Mouse (Mus musculus) intestine, postnatal 0 days (tissue): ENCODE data around the gene Ttc16. TPM values are rescaled to one million over a fixed set of nuclear protein-coding genes. Genes with fewer than 3 reads are reported as not detected.
A peak's percentile ranks its signal among the peaks of the same experiment; 100 is the strongest.

Experiments
- ATAC-seq: fragments of 200-750 bp; cut with Nextera tagmentation; 2 replicates; pipeline ENCODE4 v1.8.0; 2017; ENCODE audit warnings: mild to moderate bottlenecking, moderate TSS enrichment, moderate library complexity
- H3K27ac ChIP-seq: fragments of 300-500 bp; sonication (generic); 2 replicates; pipeline ENCODE4 v1.5.1; 2014; ENCODE audit warnings: mild to moderate bottlenecking, low read depth, low read length, moderate library complexity
- H3K27me3 ChIP-seq: fragments of 300-500 bp; sonication (generic); replicated peaks from 2 replicates; pipeline ENCODE4 v1.6.1; 2014; ENCODE audit warnings: low read length, mixed read lengths; ENCODE audit not compliant: control insufficient read depth, insufficient read depth
- H3K36me3 ChIP-seq: fragments of 300-500 bp; sonication (generic); 2 replicates; pipeline ENCODE4 v1.6.1; 2014; ENCODE audit warnings: mild to moderate bottlenecking, moderate library complexity; ENCODE audit not compliant: control insufficient read depth, insufficient read depth
- H3K4me1 ChIP-seq: fragments of 300-500 bp; sonication (generic); replicated peaks from 2 replicates; pipeline ENCODE4 v1.6.1; 2014; ENCODE audit warnings: antibody characterized with exemption, low read length, mixed read lengths; ENCODE audit not compliant: control insufficient read depth, insufficient read depth
- H3K4me2 ChIP-seq: fragments of 300-500 bp; sonication (generic); replicated peaks from 2 replicates; pipeline ENCODE4 v1.6.1; 2014; ENCODE audit warnings: low read depth, mild to moderate bottlenecking, moderate library complexity
- H3K4me3 ChIP-seq: fragments of 300-500 bp; sonication (generic); 2 replicates; pipeline ENCODE4 v1.5.1; 2014; ENCODE audit warnings: low read depth, low read length
- H3K9ac ChIP-seq: fragments of 300-500 bp; sonication (generic); 2 replicates; pipeline ENCODE4 v1.6.1; 2014; ENCODE audit warnings: mild to moderate bottlenecking, low read depth, low read length
- H3K9me3 ChIP-seq: fragments of 300-500 bp; sonication (generic); 2 replicates; pipeline ENCODE4 v1.6.1; 2016; ENCODE audit warnings: mixed run types; ENCODE audit not compliant: control insufficient read depth
- CTCF ChIP-seq: sonication (generic); IDR thresholded peaks from 2 replicates; pipeline ENCODE4 v1.5.1; 2016; ENCODE audit warnings: low read depth, mild to moderate bottlenecking, control low read depth, antibody characterized with exemption, moderate library complexity
- WGBS: fragments of 180-500 bp; shearing (Covaris S2); extraction: QIAGEN DNeasy Blood & Tissue Kit; methylation state at CpG from one replicate; pipeline ENCODE4 v1.1.7; 2014; 5-methylcytosine and 5-hydroxymethylcytosine counted together
- polyA plus RNA-seq: library from polyadenylated mRNA; unstranded; fragments of >200 nt; fragmentation: Nextera tagmentation; extraction: Ambion mirVana; gene quantifications from 2 replicates; pipeline ENCODE4 v1.2.1, GENCODE M21; 2015

The Ttc16 gene
- polyA plus RNA-seq, 1 experiment from 2014 or later = 0.04 TPM

DNA sequence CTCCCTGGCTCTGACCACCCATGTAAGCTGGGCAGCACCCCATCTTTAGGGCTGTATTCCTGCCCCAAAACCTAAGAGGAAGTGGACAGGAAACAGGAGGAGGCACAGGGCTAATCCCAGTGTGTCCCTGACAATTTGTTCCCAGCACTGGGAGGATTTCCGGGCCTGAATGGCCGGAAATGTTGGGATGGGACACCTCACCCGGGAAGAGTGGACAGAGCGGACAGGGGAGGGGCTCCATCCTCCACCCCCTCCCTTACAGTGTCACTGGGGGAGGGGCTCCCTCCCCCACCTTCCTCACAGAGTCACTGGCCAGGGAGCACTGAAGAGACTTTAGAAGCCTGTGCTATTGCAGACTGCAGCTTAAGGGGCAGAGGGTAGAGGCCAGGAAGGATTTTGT is 40.5 kb downstream of the Ttc16 start:
- WGBS = 65% methylated on average over 4 of the region's 4 CpGs
- TF ChIP-seq CTCF = no peak
- Histone ChIP-seq H3K4me1 (no peaks in the 10 kb centered on the region), H3K9ac (no peak overlapping the region), H3K4me3 (no peak overlapping the region), H3K27ac (no peak overlapping the region), H3K9me3 (no peaks in the 10 kb centered on the region), H3K36me3 (no peaks in the 10 kb centered on the region), H3K4me2 (no peak overlapping the region), H3K27me3 (peaks cover 5% of the 10 kb centered on the region; the same call in 1 of the 2 replicates)
- ATAC-seq = no peak

DNA sequence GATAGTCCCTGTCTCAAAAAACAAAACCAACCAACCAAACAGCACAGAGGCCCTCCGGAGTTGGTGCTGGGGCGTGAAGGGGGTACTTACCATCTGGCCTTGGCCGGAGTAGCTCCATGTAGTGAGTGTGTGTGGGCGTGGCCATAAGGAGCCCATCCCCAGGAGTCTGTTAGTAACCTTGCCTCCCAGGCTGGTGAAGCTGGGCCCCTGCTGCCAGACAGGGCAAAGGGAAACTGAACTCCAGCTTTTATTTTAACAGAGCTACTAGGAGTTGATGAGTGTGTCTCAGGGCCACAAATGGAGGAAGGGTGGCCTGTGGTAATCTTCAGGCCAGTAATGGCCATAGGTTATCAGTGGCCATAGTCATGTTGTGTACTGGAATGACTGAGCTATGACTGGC is 41.0 kb downstream of the Ttc16 start:
- WGBS = 41% methylated on average over 4 of the region's 4 CpGs
- H3K4me2 ChIP-seq = no peak overlapping the region
- 0 out of 2 replicates have a peak, but pooled peaks cover under 1% of the 10 kb centered on the region for H3K27me3 ChIP-seq
- no peaks in the 10 kb centered on the region for H3K36me3 ChIP-seq
- no peak for TF ChIP-seq CTCF
- no peaks in the 10 kb centered on the region for H3K9me3 ChIP-seq
- no peak for ATAC-seq
- no peak overlapping the region for H3K9ac ChIP-seq
- no peak overlapping the region for H3K27ac ChIP-seq
- no peak overlapping the region for H3K4me3 ChIP-seq
- no peaks in the 10 kb centered on the region for H3K4me1 ChIP-seq

DNA sequence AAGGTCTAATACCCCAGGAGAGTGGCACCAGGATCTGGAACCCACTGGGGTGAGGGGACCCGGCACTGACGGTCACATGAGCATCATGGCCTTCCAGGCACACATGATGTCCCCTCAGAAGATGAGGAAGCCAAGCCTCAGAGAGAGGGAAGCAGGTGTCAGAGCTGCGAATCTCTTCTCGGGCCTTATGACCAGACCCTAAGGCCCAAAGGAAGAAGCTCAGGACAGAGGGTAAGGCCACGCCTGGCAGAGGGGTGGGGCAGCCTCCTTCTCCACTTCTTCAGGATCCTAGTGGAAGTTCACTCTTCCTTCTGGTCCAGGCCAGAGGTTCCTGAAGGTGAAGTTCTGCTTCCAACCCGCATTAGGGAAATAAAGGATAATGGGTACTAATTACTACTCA is 42.7 kb downstream of the Ttc16 start:
- H3K4me3 ChIP-seq = no peak overlapping the region
- no peak overlapping the region for H3K27ac ChIP-seq
- H3K9ac ChIP-seq = no peak overlapping the region
- ATAC-seq = no peak
- no peak overlapping the region for H3K4me2 ChIP-seq
- H3K36me3 ChIP-seq = no peaks in the 10 kb centered on the region
- no peaks in the 10 kb centered on the region for H3K4me1 ChIP-seq
- no peaks in the 10 kb centered on the region for H3K9me3 ChIP-seq
- WGBS = 71% methylated on average over 6 of the region's 6 CpGs
- no peaks in the 10 kb centered on the region for H3K27me3 ChIP-seq
- TF ChIP-seq CTCF = no peak

DNA sequence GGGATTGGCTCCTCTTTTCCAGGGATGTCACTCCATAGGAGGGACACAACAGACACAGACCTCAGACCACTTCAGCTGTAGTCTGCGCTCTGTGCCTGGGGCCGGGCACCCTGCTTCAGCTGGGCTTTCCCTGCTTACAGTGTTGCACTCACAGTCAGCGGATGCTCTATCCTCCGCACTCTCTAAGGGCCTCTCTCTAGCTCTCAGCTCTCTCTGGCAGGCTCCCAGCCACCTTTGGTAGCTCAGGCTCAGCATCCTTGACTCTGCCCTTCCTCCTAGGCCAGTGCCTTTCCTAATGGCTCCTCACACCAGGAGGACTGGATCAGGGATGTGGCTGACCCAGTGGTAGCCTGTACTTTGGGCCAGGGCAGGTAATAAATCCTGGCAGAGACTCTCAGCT is 43.5 kb downstream of the Ttc16 start:
- WGBS = 50% methylated on average over 4 of the region's 4 CpGs
- Histone ChIP-seq H3K9ac (no peak overlapping the region), H3K4me3 (no peak overlapping the region), H3K9me3 (no peaks in the 10 kb centered on the region), H3K27me3 (no peaks in the 10 kb centered on the region), H3K4me1 (no peaks in the 10 kb centered on the region), H3K27ac (no peak overlapping the region), H3K36me3 (no peaks in the 10 kb centered on the region), H3K4me2 (no peak overlapping the region)
- ATAC-seq = no peak
- no peak for TF ChIP-seq CTCF

DNA sequence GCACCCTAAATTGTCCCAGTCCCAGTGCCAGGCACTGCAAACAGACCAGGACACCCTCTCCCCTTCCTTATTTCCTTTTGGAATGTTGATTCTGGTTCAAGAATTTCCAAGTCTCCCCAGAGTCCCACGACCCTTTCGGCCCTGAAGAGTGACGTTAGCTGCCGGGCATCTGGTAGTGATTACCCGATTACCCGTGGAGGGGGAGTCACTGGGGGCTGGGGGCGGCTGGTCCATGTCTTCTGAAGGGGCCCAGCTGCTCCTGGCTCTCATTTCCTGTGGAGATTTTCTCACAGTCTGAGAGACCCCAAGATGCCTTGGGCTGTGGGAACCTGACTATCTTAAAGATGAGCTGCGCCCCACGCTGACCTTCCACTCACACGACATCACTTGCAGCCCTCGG is 44.6 kb downstream of the Ttc16 start:
- Histone ChIP-seq H3K4me3 (no peak overlapping the region), H3K9me3 (no peaks in the 10 kb centered on the region), H3K36me3 (no peaks in the 10 kb centered on the region), H3K27ac (0 out of 2 replicates have a peak overlapping the region, but pooled peaks have one; percentile 28), H3K4me1 (no peaks in the 10 kb centered on the region), H3K27me3 (no peaks in the 10 kb centered on the region), H3K9ac (no peak overlapping the region; the same call in 1 of the 2 replicates), H3K4me2 (no peak overlapping the region)
- WGBS = 49% methylated on average over 11 of the region's 11 CpGs
- no peak for ATAC-seq
- TF ChIP-seq CTCF = no peak

DNA sequence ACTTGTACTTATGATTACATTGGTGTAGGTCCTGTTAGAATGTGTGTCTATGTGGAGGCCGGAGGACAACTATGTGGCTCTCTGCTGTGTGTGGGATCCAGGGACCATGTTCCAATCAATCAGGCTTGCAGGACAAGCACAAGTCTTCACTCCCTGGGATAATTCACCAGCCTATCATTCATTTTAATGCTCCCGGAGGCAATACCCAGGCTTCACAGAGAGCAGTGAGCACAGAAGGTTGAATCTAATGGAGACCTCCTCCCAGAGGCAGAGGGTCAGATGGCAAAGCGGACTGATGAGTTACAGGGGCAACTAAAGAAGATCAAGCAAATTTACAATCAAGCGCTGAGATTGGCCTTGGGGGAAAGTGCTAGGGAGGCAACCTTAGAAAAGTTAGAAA is 45.9 kb downstream of the Ttc16 start:
- H3K36me3 ChIP-seq = no peaks in the 10 kb centered on the region
- no peak overlapping the region for H3K9ac ChIP-seq
- peak overlapping the region; percentile 61; the same call in 1 of the 2 replicates for H3K4me2 ChIP-seq
- no peaks in the 10 kb centered on the region for H3K9me3 ChIP-seq
- 70% methylated on average over 4 of the region's 4 CpGs for WGBS
- ATAC-seq = no peak
- H3K4me3 ChIP-seq = no peak overlapping the region
- H3K4me1 ChIP-seq = no peaks in the 10 kb centered on the region
- H3K27ac ChIP-seq = no peak overlapping the region
- TF ChIP-seq CTCF = no peak
- no peaks in the 10 kb centered on the region for H3K27me3 ChIP-seq

DNA sequence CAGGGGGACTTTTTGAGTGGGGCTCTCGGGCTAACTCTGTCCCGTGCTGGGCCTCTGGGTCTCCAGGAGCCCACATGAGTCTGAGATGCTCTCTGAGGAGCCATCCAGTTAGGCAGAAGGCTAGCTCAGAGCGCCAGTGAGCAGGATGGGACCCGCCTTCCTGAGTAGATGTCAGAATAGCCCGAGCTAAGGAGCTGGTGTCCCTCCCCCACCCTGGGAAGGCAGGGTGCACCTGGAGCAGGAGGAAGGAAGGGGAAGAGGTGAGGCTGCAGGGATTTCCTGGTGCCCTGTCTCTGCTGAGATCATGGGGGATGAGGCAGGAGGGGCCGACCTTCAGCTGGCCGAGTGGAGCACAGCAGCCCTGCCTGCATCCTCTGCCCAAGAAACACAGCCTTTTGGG is 47.0 kb downstream of the Ttc16 start:
- no peak for ATAC-seq

More for the DNA sequence above, 47.0 kb downstream of the Ttc16 start:
- Histone ChIP-seq H3K4me3 (peak overlapping the region; percentile 31; the same call in 1 of the 2 replicates), H3K9me3 (no peaks in the 10 kb centered on the region), H3K4me1 (no peaks in the 10 kb centered on the region), H3K27me3 (no peaks in the 10 kb centered on the region), H3K36me3 (no peaks in the 10 kb centered on the region), H3K27ac (no peak overlapping the region), H3K4me2 (peak overlapping the region; percentile 61), H3K9ac (no peak overlapping the region)
- TF ChIP-seq CTCF = no peak
- 40% methylated on average over 7 of the region's 7 CpGs for WGBS
